Mouse (Mus musculus): ENCODE results near the gene Tcirg1.

Gene Tcirg1

GRCm38 (mm10) chr19:3896208-3896607 is 10.7 kb downstream of the Tcirg1 start:
- no peak for DNase-seq (ENCODE audit: low spot score)

DNA sequence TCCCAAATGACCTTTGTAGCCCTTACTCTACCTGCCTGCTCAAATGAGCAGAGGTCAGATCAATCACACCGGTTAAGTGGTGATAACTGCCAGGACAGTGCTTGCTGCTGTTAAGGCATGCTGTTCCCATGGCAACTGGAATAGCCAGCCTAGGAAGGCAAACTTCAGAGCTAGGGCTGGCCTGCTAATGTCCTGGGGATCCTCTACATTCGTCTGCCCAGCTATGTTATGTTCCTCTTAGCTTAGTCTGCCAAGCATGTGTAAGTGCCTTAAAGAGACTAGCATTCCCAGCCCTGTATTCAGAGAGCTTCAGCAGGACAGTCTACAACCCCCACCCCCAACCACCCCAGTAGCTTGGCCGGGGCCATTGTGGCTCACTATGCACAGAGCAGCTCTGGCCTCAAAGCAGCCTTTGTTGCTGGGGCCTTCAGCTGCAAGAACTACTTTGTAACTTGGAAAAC is 11.7 kb downstream of the Tcirg1 start:
- no peak for DNase-seq (ENCODE audit: low spot score)

DNA sequence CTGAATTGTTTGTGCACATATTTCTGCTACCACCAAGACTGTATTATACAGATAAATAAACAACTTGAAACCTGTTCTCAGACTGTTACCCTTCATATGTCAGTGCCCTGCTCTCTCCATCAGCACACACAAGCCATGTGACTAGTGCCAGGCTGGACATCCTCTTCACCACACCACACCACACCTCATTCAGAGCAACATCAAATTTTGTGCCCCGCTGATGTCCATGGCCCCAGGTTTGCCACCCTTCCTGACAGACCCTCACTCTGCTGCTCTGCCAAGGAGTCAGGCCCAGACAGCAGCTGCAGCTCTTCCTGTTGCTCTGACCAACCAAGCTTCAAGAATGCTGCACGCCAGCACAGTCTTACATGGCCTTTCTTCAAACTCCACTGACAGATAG is 12.6 kb downstream of the Tcirg1 start:
- no peak for DNase-seq (ENCODE audit: low spot score)

DNA sequence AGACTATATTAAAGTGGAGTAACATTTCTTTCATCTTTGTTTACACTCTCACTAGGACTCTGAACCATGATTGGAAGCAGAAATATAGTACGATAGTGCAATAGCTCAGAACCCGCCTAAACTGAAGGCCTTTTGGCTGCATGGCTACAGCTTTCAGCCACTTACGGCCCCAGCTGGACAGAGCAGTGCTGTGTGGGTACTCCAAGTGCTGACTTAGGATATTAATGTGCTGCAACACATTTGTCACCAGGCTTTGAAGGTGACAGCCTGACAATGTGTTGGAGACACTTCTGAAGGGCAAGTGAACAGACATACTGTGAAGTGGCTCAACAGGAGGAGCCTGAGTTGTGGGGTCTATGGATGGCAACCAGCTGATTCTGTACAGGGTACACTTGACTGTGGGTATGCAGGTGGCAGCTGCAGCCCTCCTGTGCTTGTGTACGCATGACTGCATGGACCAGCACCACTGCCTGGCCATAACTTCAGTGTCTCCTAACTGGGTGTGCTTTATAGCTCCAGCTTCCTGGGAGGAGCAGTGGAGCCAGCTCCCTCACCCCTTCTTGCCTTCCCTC is 13.3 kb downstream of the Tcirg1 start:
- DNase-seq (ENCODE audit: low spot score): no peak

- DNase-seq (ENCODE audit: low spot score): no peak
Observed at GRCm38 (mm10) chr19:3890181-3890580, 16.8 kb downstream of the Tcirg1 start.

DNA sequence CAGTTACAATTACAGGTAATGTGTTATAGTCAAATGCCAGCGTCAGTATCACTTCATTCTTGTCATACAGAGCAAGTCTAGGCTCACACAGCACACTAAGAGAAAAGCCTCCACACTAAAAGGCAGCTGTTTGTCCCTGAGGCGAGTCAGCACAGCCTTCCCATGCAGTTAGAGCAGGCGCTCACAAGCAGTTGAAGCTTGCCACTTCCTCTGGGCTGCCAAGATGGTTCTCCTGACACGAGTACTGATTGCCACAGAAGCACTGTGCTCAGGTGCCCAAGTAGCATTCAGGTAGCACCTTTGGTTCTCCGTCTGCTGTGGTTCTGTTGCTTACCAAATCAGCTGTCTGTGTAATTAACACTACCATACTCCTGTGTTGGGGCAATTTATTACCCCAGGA is 17.8 kb downstream of the Tcirg1 start:
- no peak for DNase-seq (ENCODE audit: low spot score)

DNA sequence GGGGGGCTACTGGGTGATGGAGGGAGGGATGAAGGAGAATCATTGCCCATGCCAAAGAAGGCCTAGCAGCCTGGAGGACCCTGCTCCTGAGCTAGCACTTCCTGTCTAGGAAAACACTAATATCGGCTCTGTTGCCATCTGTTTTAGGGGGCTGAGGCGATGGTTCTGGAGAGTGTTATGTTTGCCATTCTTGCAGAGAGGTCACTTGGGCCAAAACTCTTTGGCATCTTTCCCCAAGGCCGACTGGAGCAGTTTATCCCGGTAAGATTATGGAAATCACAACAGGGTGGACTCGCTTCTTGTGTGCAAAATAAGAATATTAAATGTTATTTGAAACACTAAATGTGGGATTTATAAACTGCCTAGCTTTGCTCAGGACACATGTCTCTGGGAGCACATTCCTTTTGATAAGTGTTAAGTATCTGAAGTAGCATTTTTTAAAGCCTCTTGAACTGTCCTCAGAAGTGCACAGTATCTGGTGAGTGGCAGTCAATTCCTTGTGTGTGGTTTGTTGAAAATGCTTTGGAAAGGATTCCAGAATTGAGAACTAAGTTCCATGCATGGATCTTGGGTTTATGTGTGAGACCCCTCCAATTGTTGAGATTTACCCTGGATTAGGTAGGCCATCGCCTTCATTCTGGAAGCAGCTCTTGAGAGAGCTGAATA is 22.5 kb downstream of the Tcirg1 start:
- DNase-seq (ENCODE audit: low spot score): no peak

- DNase-seq (ENCODE audit: low spot score): no peak
Observed at GRCm38 (mm10) chr19:3882214-3882613, 24.7 kb downstream of the Tcirg1 start.

GRCm38 (mm10) chr19:3880054-3880848 is 26.7 kb downstream of the Tcirg1 start:
- DNase-seq (ENCODE audit: low spot score): no peak

- no peak for DNase-seq (ENCODE audit: low spot score)
Observed at GRCm38 (mm10) chr19:3875045-3875444, 31.9 kb downstream of the Tcirg1 start.

DNA sequence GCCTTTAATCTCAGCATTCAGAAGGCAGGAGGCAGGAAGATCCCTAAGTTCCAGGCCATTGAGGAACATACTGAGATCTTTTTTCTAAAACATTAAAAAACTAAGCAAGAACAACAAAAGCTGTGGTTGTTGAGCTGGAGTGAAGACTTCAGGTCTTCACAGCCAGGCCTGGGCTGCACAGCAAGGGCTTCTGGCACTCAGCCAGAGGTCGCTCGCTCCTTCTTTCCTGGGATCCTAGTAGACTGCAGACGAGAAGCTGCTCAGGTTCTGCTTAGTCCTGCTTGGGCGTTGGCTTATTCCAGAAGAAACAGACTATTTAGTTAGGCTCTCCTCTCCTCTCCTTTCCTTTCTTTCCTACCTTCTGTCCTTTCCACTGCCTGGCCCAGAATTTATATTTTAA is 34.6 kb downstream of the Tcirg1 start:
- no peak for DNase-seq (ENCODE audit: low spot score)

DNA sequence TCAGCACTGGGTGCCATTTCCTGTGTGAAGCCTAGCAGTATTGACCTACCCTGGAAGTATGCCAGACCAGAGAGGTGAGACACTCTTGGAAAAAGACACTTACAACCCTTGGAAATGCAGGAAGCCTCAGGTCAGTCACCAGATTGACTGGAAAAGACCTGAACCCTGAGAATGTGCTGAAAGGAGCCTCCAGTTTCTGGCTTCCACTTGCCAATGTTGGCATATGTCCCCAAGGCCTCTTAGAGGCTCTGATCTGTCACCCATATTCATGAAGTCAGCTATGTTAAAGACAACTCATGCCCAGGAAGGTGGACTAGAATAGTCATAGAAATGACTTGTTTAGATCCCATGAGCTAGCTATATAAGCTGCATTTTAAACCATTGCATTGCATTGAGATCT is 35.5 kb downstream of the Tcirg1 start:
- no peak for DNase-seq (ENCODE audit: low spot score)

- no peak for DNase-seq (ENCODE audit: low spot score)
Observed at GRCm38 (mm10) chr19:3868290-3868689, 38.6 kb downstream of the Tcirg1 start.

DNA sequence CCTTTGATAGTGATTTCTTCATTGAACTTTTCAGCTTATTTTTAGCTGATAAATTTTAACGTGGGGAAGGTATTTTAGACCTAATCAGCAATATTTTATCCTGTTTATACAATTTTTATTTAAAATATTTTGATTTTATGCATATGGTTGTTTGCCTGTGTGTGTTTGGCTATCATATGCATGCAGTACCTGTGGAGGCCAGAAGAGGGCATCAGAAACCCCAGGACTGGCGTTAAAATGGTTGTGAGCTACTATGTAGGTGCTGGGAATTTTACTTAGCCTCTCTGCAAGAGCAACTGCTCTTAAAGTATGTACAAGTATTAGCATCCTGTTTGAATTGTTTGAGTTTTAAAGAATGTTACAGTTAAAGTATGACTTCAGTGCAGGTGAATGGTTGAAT is 42.0 kb downstream of the Tcirg1 start:
- no peak for DNase-seq (ENCODE audit: low spot score)

- no peak for DNase-seq (ENCODE audit: low spot score)
Observed at GRCm38 (mm10) chr19:3862713-3863112, 44.2 kb downstream of the Tcirg1 start.

DNA sequence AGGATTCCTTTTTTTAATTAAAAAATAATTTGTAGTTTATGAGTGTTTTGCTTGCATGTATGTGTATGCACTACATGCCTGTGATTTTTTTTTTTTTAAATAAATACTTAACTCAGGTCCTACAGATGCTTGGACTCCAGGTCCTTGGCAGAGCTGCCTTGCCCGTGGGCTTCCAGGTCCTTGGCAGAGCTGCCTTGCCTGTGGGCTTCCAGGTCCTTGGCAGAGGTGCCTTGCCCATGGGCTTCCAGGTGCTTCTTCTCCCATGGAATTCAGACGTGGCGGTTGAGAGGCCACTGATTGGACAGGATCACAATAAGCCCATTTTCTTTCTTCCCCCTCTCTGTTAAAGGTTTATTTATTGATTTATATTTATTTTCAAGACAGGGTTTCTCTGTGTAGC is 49.7 kb downstream of the Tcirg1 start:
- DNase-seq (ENCODE audit: low spot score): no peak

DNA sequence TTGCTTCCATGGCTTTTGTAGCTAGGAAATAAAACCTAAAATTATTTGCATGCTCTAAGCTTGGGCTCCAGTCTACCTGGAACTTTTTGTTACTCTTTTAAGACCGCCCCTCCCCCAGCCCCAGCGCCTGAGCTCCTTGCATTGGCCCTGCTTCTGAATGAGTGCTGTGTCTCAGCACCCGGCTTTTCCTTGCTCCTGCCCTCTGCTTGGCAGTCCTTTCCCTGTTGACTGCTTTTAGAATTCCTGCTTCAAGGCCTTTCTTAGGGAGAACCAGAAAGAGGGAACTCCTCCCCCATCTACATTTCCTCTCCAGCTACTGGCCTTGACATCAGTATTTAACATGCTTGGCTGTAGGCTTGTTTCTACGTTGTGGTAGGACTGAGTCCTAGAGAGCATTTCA is 51.3 kb downstream of the Tcirg1 start:
- no peak for DNase-seq (ENCODE audit: low spot score)

- DNase-seq (ENCODE audit: low spot score): no peak
Observed at GRCm38 (mm10) chr19:3855091-3855490, 51.8 kb downstream of the Tcirg1 start.

GRCm38 (mm10) chr19:3853891-3854290 is 53.0 kb downstream of the Tcirg1 start:
- DNase-seq (ENCODE audit: low spot score): peak; percentile 17

DNA sequence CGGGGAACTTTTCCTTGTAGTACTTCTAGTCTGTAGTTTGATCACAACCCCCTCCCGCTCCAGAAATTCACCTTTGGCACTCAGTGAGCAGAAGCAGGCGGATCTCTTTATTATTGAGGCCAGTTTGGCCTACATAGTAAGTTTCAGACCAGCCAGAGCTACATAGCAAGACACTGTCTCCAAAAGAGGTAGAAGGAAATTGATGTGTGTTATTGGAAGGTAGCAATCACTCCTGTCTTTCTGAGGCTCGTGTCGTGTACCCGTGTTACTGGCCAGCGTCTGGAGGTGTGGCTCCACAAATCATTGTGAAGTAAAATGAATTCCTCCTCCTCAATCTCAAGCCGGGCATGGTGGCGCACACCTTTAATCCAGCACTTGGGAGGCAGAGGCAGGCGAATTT is 53.8 kb downstream of the Tcirg1 start:
- no peak for DNase-seq (ENCODE audit: low spot score)

DNA sequence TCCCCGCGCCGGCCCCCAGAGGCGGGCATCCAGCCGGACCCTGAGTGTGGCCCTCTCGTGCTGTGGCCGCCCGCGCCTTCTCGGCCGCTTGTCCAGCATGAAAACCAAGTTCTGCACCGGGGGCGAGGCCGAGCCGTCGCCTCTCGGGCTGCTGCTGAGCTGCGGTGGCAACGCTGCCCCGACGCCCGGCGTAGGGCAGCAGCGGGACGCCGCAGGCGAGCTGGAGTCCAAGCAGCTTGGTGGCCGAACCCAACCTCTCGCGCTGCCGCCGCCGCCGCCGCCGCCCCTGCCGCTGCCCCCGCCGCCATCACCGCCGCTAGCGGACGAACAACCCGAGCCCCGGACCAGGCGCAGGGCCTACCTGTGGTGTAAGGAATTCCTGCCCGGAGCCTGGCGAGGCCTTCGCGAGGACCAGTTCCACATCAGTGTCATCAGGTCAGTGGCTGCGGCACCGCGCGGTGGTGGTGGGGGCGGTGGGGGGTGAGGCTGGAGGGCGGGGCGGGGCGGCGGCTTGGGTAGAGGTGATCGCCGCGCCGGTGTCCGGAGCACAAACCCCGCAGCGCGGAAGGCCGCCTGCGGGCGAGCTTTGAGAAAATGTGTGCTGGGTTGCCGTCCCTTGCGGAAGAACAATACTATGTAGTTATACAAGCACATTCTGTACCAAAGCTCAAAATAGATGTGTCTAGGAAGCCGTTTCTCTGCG is 54.8 kb downstream of the Tcirg1 start:
- no peak for DNase-seq (ENCODE audit: low spot score)

GRCm38 (mm10) chr19:3851502-3851962 is 55.4 kb downstream of the Tcirg1 start, which contains the start of gene Chka:
Chka (plus strand) TSS chr19:3851773.
- peak; percentile 90 for DNase-seq (ENCODE audit: low spot score)
